Mouse (Mus musculus) liver, adult 2 months (tissue): ENCODE results near the gene Nme4.

Experiments
- CTCF ChIP-seq: fragments of 200-500 bp; IDR thresholded peaks from 2 replicates; pipeline ENCODE4 v1.5.1; 2011; ENCODE audit warnings: low read depth, low read length, control low read depth
- POLR2A ChIP-seq: fragments of 200-500 bp; IDR thresholded peaks from 2 replicates; pipeline ENCODE4 v1.6.1; 2011; ENCODE audit warnings: low read length, control low read depth; ENCODE audit not compliant: insufficient read depth; ENCODE audit errors: extremely low read depth

DNA sequence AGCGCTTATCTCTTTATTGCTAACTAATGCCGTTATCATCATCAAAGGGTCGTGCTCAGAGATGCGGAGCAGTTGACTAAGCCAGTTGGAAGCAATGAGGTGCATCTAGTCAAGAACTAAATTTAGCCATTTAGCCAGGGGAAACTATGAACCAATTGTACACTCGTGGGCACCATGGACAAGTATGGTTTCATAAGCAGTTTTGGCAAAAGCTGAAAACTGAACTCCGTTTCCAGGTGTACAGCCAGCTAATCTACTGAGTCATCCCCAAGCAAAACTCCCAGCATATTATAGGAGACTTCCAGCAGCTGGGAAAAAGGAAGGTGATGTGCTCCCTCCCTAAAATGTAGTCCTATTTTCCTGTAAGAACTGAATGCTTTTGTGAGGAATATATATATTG, 25.3 kb downstream of the Nme4 start:
- TF ChIP-seq CTCF, result no peak
- TF ChIP-seq POLR2A, result no peak
